Mouse (Mus musculus): ENCODE results near the gene Ube2s.
"Not testable (repeated sequence)": the region's sequence is repeated elsewhere in the genome, so short reads cannot be mapped to it uniquely, and the experiment has no call there.

Ube2s gene

GRCm38 (mm10) chr7:4820925-4821324 is 8.5 kb upstream of the Ube2s start:
- not testable (repeated sequence) for DNase-seq

DNA sequence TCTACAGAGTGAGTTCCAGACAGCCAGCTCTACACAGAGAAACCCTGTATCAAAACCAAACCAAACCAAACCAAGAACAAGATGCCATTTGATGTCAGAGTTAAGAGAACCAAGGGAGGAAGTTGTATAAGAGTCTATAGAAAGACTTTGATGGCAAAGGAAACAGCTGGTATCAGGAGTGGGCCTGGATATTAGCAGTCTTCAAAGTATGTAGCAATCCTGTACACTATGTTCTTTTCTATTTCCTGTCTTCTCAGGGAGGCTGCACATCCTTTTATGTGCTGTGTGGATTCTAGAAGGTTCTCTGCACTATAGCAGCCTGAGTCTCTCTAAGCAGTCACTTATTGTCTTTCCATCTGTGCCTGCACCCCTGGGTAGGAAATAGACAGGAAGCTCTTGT is 4.2 kb upstream of the Ube2s start:
- no peak for DNase-seq

DNA sequence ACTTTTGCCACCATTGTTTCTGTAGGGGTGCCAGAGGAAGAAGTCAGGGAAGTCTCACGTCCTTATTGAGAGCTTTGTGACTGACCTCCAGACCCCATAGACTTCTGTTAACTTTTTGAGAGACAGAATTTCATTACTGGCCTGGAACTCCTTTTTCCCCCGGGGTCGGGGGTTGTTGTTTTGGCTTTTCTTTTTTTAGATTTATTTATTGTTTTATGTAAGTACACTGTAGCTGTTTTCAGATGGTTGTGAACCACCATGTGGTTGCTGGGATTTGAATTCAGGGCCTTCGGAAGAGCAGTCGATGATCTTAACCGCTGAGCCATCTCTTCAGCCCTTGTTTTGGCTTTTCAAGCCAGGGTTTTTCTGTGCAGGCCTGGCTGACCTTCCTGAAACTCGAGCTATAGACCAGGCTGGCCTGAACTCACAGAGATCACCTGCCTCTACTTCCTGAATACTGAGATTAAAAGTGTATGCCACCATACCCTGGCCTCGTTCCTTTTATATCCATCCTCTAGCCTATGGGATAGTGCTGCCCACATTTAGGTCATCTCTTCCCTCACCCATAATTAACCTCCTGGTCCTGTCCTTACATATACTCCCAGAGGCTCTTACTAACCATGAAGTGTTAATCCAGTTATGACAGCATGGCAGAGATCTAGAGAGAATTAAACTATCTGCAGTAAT is 858 bp upstream of the Ube2s start:
- DNase-seq, result no peak

DNA sequence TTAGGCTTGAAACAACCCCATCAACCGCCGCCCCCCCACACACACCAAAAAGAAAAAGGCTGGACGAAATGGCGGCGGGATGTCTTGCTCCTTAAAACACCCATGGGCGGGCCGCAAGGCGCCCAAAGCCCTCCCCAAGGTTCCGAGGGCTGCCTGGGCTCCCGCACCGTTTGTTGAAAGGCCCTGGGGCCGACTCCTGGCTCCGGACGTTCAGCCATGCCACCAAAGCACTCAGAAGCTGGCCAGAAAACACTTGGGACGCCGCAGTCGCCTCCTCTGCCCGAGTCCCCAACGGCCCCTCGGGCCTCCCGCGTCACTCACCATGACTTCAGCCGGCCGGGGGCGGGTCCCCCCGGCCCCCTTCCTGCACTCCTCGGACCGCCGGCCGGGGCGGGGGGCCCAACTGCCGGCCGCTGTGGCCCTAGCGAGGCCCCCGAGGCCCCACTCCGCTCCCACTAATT is 518 bp downstream of the Ube2s start:
- peak; percentile 57 for DNase-seq

- DNase-seq, result not testable (repeated sequence)
Measured at GRCm38 (mm10) chr7:4811131-4811530, 1.3 kb downstream of the Ube2s start.

DNA sequence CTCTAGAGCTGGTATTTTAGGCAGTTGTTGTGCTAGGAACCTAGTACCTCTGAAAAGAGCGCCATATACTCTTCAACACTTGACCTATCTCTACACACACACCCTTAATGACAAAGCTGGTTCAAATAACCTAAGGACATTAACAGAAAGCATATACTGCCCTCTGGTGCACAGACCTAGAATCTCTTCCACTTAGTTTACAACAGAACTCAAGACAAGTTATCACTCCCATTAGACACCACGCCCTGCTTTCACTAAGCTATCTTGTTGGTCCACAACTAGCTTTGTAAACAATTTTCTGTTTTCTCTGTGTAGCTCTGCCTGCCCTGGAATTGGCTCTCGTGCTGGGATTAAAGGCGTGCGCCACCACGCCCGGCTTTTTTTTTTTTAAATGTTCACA is 5.7 kb downstream of the Ube2s start:
- peak; percentile 62 for DNase-seq

DNA sequence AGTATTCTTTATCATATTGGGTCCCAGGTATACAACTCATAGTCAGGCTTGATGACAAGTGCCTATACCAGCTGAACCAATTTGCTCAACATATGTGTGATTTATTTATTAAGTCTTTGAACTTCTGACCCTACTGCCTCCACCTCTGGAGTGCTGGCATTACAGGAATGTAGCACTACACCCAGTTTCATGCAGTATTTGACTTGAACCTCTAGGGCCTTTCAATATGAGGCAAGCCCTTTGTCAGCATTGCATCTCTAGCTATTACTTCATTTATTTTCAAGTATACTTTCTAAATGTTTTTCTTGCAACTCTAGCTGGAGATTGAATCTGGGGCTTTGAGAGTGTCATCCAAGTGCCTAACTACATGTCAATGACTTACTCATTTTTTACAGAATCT is 10.1 kb downstream of the Ube2s start:
- no peak for DNase-seq

DNA sequence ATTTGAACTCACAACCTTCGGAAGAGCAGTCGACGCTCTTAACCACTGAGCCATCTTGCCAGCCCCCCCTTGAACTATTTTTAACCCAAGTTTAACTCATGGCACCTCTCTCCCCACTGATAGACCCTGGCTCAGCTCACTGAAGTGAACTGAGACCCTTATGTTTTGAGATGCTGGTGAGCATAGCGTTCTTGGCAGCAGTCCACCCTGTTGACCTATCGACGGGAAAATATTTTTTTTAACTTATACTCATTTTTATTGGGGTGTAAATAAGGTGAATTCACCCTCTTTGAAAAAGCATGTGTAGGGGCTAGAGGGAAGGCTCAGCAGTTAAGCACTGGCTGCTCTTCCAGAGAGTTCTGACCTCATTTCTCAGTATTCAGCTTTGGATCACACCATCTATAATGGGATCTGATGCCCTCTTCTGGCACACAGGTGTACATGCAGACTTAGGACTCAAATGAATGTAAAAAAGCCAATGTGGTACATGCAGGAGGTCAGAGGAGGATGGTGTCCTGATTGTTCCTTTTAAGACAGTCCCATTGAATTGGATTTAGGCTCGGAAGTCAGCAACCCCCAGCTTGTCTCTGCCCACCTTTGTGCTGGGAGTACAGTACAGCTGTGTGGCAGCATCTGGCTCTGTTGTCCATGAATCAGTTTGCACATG is 16.5 kb downstream of the Ube2s start:
- peak; percentile 44 for DNase-seq

GRCm38 (mm10) chr7:4794631-4795168 is 17.7 kb downstream of the Ube2s start:
- no peak for DNase-seq

- DNase-seq, result no peak
Measured at GRCm38 (mm10) chr7:4793674-4794073, 18.7 kb downstream of the Ube2s start.

DNA sequence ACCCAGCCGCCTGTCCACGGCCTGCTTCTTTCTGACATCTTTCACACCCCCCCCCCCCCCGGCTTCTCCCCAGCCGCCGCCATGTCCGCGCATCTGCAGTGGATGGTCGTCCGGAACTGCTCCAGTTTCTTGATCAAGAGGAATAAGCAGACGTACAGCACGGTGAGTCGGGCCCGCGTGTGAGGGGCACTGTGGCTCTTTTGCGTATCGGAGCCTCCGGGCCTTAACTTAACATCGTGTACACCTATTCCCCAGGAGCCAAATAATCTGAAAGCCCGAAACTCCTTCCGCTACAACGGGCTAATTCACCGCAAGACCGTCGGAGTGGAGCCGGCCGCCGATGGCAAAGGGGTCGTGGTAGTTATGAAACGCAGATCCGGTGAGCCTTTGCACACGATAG is 19.1 kb downstream of the Ube2s start:
- not testable (repeated sequence) for DNase-seq

- DNase-seq, result peak; percentile 98
Measured at GRCm38 (mm10) chr7:4792278-4793212, 19.8 kb downstream of the Ube2s start, which contains the start of gene Rpl28. Gene Rpl28, plus strand, starts transcription at chr7:4792874.

DNA sequence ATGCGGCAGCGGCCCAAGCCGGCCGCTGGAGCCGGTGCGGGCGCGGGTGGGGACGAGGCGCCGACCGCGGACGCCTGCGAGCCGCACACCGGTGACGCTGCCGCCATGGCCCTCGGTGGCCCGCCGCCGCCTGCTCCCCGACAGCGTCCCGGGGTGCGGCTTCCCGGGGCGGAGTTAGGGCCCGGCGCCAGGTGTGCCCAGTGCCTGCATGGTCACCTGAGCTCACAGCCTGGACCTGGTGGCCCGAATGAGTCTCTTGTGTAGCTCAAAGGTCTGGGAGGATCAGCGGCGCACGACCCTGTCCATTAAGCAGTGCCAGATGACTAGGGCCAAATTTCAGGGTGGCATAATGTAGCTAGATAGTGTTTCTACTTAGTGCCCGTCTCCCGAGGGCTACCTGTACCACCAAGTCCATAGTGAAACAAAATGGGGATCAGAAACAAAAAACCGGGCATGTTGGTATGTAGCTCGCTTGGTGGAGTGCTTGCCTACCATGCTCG is 22.9 kb downstream of the Ube2s start, which contains the start of gene Tmem238:
TSS of gene Tmem238 (minus strand) at position 221 of the 500 bp plus-strand sequence.
- peak; percentile 79 for DNase-seq

- peak; percentile 65 for DNase-seq
Measured at GRCm38 (mm10) chr7:4788499-4789435, 23.6 kb downstream of the Ube2s start.

DNA sequence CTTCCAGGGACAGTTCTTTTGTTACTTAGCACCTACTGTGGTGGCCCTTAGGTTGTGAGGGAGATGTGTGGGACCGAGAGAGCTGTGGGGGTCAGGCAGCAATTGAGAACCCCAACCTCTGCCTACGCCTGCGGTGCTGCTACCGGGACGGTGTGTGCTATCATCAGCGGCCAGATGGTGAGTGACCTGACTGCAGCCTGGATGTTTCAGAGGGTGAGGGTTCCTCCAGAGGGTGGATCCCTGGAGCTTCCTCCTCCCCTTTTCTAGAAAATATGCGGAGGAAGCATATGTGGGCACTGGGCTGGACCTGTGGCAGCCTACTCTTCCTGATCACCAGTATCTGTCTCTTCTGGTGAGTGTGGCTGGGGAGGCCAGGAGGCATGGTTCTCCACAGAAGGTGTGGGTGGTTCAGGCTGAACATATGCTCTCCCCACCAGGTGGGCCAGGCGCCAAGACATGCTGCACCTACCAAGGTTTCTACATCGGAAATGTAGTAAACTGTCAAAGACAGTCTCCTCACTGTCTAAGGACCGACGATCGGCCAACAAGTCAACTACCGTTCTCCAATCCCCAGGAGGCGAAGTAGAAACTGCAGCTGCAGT is 28.6 kb downstream of the Ube2s start:
- no peak for DNase-seq

DNA sequence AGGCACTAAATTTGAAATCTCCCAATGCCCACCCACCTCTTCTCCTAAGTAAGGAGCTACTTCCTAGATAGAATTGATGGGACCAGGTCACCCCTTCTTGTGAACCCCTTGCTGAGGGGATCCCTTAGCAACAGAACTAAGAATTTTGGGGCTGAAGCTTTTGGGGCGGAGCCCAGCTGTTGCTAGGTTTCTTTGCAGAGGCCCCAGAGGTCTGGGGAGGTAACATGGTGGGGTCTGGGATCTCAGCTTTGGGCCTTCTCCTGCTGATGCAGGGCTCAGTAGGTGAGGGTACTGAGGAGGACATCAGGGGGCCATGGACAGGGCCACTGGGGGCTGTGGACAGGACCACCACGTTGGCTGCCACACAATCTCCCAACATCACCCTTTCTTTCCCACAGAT is 29.6 kb downstream of the Ube2s start, which contains the start of the genes Il11 and Tmem190:
TSS of gene Il11 (minus strand) at position 101 of the 400 bp plus-strand sequence.
TSS of gene Tmem190 (plus strand) at position 179 of the 400 bp plus-strand sequence.
- no peak for DNase-seq

DNA sequence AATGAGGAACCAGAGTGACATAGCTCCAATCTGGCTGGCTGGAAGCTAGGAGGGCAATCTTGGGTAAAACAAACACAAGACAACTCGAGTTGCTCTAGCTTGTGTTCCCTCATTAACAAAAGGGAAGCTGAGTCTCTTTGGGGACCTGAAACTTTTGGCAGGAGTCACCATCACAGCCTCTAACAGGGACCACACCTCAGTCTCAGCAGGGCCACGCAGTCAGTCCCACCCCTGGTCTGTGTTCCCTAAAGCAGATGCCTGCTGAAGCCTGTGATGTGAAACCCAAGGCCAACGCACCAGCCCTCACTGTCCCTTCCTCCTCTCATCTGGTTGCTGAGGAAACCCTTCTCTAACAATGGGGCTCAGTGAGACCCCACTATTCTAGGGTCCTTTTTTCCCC is 30.3 kb downstream of the Ube2s start:
- DNase-seq, result no peak

DNA sequence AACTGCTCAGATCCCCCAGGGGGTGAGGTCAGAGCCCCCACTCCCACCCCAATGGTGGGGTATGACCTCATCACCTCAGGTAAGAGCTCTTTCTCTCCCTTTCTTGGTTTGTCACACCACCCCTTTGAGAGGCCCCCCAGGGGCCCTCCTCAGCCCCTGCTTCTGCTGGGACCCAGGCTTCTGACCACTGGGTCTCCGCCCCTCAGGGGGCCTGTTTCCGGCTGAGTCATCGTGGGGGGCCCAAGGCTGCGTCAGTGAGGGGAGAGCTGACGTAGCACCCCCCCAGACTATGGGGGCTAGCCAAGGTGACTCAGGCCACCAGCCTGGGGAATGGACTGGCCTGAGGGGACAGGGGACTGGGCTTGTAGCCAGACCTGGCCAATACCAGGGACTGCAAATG is 32.5 kb downstream of the Ube2s start:
- no peak for DNase-seq

- no peak for DNase-seq
Measured at GRCm38 (mm10) chr7:4777851-4778637, 34.3 kb downstream of the Ube2s start.

Measured in lung, postnatal 10 days (tissue).